Mouse (Mus musculus): ENCODE data around the gene Timm13. TPM values are rescaled to one million over a fixed set of nuclear protein-coding genes. Genes with fewer than 3 reads are reported as not detected.

Gene Timm13
- polyA plus RNA-seq, 1 experiment: 192 TPM

DNA sequence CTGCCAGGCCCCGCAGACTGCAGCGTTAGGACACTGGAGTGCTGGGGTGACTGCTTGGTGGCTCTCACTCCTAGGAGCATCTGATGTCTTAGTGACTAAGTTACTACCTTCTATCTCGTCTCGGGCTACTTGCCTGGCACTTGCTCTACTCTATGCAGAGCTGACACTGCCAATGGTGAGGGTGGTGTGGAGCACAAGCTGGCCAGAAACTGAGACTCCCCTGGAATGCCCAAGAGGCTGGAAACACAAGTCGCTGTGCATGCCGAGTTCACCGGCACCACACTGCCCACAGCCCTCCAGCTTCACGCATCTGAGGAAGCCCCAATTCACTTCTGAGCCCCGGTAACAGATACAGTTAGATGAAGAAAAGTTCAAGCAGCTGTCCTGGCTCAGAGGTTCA, 26.7 kb downstream of the Timm13 start:
- DNase-seq (ENCODE audit: extremely low spot score in 1 of 2, low spot score in 1 of 2): no peak

DNA sequence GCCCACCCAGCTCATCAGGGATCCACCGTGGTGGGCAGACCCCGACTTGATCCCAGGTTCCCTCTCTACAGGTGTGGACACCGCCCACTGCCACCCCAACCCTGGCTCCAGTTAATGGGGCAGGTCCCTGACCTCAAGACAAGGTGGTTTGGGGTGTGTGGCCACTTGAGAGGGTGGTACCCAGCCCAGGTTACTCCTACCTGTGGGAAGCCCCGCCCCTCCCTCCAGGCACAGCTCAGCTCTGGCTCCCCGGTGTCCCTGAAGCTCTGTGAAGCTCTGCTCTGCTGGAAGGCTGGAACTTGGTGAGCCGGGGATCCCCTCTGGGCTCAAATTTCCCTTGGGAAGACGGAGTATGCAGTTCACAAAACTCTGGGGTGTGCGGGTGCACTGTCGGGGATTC, 29.2 kb downstream of the Timm13 start, which contains the start of gene Tmprss9:
TSS of gene Tmprss9 (plus strand) at position 268 of the 400 bp plus-strand sequence.
- no peak for DNase-seq (ENCODE audit: extremely low spot score in 1 of 2, low spot score in 1 of 2)

DNA sequence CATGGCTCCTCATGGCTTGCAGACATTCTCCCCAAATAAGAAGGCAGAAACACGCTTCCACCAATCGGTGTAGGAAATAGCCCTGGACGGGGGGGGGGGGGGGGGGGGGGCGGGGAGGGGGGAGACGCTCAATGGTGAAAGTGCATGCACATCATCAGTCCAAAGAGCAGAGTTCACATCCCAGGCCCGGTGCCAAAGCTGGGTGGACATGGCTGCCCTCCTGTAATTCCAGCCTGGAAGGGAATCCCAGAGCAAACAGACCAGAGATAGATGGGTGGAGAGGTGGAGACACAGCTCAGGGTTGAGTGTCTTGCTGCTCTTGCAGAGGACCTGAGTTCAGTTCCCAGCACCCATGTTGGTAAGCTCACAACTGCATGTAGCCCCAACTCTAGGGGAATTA, 29.8 kb downstream of the Timm13 start:
- no peak for DNase-seq (ENCODE audit: extremely low spot score in 1 of 2, low spot score in 1 of 2)

DNA sequence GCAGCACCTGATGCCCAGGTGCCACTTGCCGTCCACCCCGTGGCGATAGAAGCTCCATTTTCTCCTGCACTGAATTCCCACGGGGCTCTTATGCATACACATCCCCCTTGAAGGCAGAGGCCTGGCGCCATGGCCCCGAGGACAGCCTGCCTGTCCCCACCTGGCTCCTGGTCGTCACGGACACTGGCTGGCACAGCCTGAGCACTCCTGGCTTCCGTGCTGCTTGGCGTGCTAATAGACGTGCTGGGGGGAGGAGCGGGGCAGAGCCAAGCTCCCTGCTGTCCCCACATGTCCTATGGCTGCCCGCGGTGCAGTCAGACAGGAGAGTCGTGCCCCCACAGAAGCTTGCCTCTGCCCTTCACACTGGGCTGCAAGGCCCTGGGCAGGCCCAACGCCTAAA, 36.3 kb downstream of the Timm13 start:
- DNase-seq (ENCODE audit: extremely low spot score in 1 of 2, low spot score in 1 of 2): no peak

DNA sequence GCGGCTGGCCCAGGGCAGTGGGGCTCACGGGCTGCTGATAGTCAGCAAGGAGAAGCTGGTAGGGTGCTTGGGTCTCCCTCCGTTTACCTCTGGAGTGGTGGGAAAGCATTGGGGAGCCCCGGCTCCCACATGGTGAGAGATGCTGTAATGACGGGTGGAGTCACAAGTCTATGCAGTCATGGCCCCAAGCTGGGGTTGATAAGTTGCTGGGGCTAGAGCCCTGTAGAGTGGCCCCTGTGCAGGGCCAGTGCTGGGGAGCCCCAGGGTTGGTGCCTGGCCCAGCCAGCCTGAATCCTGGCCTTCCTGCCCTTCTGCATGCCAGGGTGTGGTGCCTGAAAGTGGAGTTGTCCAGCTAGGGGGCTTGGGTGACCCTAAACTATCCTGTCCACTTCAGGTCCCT, 38.5 kb downstream of the Timm13 start:
- no peak for DNase-seq (ENCODE audit: extremely low spot score in 1 of 2, low spot score in 1 of 2)

DNA sequence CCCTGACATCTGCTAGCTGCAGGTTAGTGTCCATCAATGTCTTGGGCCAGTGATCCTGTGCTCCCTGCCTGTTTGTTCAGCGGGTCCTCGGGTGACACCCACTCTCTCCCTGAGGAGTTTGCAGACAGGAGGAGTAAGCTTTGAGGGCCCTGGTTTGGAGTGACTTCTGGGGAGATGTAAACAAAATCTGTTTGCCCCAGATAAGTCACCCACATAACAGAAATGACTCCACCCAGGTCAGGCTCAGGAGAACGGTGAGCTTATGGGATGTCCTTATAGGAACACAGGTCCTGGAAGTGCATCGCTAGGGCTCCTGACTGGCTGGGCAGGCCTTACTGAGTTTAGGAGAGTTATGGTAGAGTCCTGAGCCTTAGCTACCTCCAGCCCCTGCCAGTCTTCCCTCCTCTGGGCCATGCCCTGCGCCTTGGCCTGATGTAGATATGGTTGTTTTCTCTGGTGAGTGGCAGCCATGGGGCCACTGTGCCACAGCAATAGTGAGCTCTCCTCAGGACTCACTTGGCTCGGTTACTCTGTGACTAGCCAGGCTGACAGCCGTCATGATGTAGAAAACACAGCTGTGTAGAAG, 42.3 kb downstream of the Timm13 start:
- no peak for DNase-seq (ENCODE audit: extremely low spot score in 1 of 2, low spot score in 1 of 2)

DNA sequence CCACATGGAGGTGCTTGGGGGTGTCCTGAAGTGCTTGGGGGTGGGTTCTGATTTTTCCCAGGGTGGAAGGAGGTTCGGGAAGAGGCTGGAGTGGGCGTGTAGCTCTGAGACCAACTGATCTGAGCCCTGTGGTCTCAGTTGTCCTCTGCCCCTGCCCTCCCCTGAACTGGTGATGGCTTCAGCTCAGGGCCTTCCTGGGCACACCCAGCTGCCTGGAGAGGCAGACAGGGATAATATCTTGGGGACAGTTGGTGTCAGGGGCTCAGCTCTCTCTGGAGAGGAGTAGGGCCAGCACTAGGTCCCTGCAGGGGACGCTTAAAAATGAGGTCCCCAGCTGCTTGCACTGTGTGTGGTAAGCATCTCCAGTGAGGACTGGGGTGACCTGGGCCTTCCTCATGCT, 42.9 kb downstream of the Timm13 start:
- DNase-seq (ENCODE audit: extremely low spot score in 1 of 2, low spot score in 1 of 2): no peak

DNA sequence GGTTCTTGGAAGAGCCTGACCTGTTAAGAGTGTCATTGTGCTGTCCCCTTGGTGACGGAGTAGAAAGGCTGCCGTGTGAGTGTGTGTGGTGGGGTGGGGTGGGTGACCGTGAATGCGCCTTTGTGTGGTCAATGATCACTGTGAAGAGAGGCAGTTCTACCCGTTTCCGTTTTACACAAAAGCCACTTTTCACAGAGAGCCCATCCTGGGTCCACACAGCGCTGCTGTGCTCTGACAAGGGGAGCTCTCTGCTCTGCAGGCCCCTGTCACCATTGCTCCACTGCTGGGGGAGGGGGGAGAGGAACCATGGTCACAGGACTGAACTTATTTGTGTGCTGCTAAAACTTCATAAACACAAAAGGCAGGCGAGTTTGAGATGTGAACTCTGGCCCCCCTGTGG, 43.4 kb downstream of the Timm13 start:
- peak in 1 of 2 experiments; percentile 41 for DNase-seq (ENCODE audit: extremely low spot score in 1 of 2, low spot score in 1 of 2)

DNA sequence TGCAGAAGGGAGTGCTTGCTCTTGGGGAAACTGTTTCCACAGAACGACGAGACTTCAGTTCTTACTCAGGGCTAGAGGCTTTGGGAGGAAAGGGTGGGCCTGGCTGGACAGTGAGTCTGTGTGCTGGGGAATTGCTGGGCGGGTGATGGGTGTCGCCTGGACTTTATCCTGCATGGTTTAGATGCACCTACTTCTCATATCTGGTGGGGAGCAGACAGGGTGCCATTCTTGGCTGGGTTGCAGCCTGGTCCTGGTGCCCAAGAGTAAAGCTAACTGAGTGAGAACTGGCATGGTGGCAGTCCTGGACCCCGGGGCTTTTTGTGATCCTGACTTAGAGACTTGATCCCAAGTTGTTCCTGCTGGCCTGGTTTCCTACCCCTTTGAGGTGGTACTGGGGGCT, 43.9 kb downstream of the Timm13 start:
- DNase-seq (ENCODE audit: extremely low spot score in 1 of 2, low spot score in 1 of 2): no peak

DNA sequence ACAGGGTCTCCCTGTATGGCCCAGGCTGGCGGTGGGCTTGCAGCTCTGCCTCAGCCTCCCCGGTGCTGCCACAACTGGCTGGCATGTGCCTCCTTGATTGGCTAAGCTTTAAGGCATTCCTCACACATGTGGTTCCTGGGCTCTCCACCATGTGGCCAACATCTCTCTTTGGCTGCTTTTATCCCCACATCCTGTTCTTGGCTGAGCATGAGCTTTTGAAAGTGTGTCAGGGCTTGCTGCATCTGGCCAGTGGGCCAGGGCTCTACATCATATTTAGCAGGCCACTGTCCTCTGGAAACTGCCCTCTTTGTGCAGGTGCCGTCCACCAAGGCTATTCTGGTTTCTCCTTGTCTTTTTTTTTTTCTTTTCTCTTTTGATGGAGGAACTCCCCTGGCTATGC, 44.5 kb downstream of the Timm13 start:
- DNase-seq (ENCODE audit: extremely low spot score in 1 of 2, low spot score in 1 of 2): no peak

DNA sequence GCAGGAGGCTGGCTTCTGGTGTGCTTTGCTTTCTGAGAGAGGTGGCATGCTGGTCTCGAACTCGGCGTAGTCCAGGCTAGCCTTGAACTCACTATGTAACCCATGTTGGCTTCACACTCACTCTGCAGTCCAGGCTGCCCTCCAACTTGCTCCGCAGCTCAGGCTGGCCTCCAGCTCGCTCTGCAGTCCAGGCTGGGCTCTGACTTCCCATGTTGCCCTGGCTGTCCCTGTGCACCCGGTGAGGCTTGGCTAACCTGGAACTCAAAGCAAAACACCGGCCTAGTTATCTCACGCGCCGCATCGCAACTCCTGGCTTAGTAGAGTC, 45.1 kb downstream of the Timm13 start:
- DNase-seq (ENCODE audit: extremely low spot score in 1 of 2, low spot score in 1 of 2): no peak

DNA sequence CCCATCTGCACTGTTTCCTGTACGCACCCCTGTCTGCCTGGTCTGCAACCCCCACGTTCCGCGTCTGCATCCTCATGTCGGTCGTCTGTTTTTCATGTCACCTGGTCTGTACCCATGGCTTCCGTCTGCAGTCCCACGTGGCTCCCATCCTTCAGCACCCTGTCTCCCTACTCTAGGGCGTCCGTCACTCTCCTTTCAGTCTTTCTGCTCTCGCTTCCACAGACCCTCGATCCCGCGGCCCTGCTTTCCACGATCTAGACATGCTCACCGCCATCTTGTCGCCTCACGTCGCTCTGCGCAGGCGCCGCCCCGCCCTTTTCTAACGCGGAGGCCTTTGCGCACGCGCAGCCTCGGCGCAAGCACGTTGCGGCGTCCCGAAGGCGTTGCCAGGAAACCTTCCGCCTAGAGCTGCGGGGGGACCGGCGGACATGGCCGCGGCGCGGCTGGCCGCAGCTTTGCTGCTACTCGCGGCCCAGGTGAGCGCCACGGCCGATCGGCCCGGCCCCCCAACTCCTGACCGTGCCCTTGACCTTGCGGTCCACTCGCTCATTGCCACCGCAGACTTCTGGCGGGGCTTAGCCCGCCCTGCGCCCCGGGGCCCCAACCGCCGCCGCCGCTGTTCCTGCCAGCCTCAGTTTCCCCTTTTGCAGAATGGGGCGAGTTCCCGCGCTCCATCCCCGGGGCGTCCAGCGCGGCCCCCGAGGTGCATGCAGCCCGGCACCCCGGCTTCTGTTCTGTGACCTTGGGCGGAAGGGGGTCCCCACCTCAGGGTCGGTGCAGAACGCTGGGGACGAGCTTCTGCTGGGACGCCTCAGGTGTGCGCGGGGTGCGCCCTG, 45.6 kb downstream of the Timm13 start, which contains the start of the genes Lsm7 and Sppl2b:
TSS of gene Lsm7 (minus strand) at position 297 of the 836 bp plus-strand sequence.
TSS of gene Sppl2b (plus strand) at position 363 of the 836 bp plus-strand sequence.
- DNase-seq (ENCODE audit: extremely low spot score in 1 of 2, low spot score in 1 of 2): peak; percentile 88 to 97

Other genes starting within 250 kb of the Timm13 start
- 108 and 109 TPM in 2 replicates for gene Btbd2, start 243.9 kb downstream of the Timm13 start, polyA plus RNA-seq (2012; rRNA removed)
- gene Mknk2, start 222.9 kb downstream of the Timm13 start, polyA plus RNA-seq (2012; rRNA removed): 43.8 and 51.6 TPM in 2 replicates
- gene Mob3a, start 199.0 kb downstream of the Timm13 start, polyA plus RNA-seq (2012; rRNA removed): 9.1 and 10.6 TPM in 2 replicates
- gene Izumo4, start 198.8 kb downstream of the Timm13 start, polyA plus RNA-seq (2012; rRNA removed): 99.6 and 108 TPM in 2 replicates
- 161 and 170 TPM in 2 replicates for gene Ap3d1, start 158.7 kb downstream of the Timm13 start, polyA plus RNA-seq (2012; rRNA removed)
- 74.8 and 79.5 TPM in 2 replicates for gene Dot1l, start 145.8 kb downstream of the Timm13 start, polyA plus RNA-seq (2012; rRNA removed)
- 42.2 and 50.7 TPM in 2 replicates for gene Sf3a2, start 102.8 kb downstream of the Timm13 start, polyA plus RNA-seq (2012; rRNA removed)
- 65.6 and 65.9 TPM in 2 replicates for gene Plekhj1, start 102.3 kb downstream of the Timm13 start, polyA plus RNA-seq (2012; rRNA removed)
- gene Amh, start 95.7 kb downstream of the Timm13 start, polyA plus RNA-seq (2012; rRNA removed): 2.6 and 3.8 TPM in 2 replicates
- gene Jsrp1, start 87.5 kb downstream of the Timm13 start, polyA plus RNA-seq (2012; rRNA removed): 5.7 and 6.2 TPM in 2 replicates
- 706 and 773 TPM in 2 replicates for gene Oaz1, start 74.3 kb downstream of the Timm13 start, polyA plus RNA-seq (2012; rRNA removed)
- 16.0 and 20.3 TPM in 2 replicates for gene Lingo3, start 56.9 kb downstream of the Timm13 start, polyA plus RNA-seq (2012; rRNA removed)
- 230 and 259 TPM in 2 replicates for gene Lsm7, start 45.8 kb downstream of the Timm13 start, polyA plus RNA-seq (2012; rRNA removed)
- gene Sppl2b, start 45.7 kb downstream of the Timm13 start, polyA plus RNA-seq (2012; rRNA removed): 72.2 and 75.1 TPM in 2 replicates
- gene Tmprss9, start 29.1 kb downstream of the Timm13 start, polyA plus RNA-seq (2012; rRNA removed): 0.16 and 0.17 TPM in 2 replicates
- 24.3 and 25.9 TPM in 2 replicates for gene Lmnb2, start 17.3 kb upstream of the Timm13 start, polyA plus RNA-seq (2012; rRNA removed)
- 20.7 and 26.0 TPM in 2 replicates for gene Gadd45b, start 29.1 kb upstream of the Timm13 start, polyA plus RNA-seq (2012; rRNA removed)
- 80.8 and 101 TPM in 2 replicates for gene Gng7, start 114.0 kb upstream of the Timm13 start, polyA plus RNA-seq (2012; rRNA removed)
- 79.6 and 82.1 TPM in 2 replicates for gene Diras1, start 124.7 kb upstream of the Timm13 start, polyA plus RNA-seq (2012; rRNA removed)
- 67.1 and 70.1 TPM in 2 replicates for gene Slc39a3, start 136.5 kb upstream of the Timm13 start, polyA plus RNA-seq (2012; rRNA removed)
- gene Sgta, start 159.2 kb upstream of the Timm13 start, polyA plus RNA-seq (2012; rRNA removed): 207 and 208 TPM in 2 replicates
- gene Thop1, start 169.1 kb upstream of the Timm13 start, polyA plus RNA-seq (2012; rRNA removed): 60.8 and 63.1 TPM in 2 replicates
- gene Creb3l3, start 197.9 kb upstream of the Timm13 start, polyA plus RNA-seq (2012; rRNA removed): 0.44 and 0.63 TPM in 2 replicates
- gene Map2k2, start 204.9 kb upstream of the Timm13 start, polyA plus RNA-seq (2012; rRNA removed): 189 and 202 TPM in 2 replicates
- gene Zbtb7a, start 234.3 kb upstream of the Timm13 start, polyA plus RNA-seq (2012; rRNA removed): 45.1 and 46.0 TPM in 2 replicates

Data from frontal cortex, adult 2 months (tissue).